Mouse (Mus musculus) left cerebral cortex, adult 9 months (tissue): Measurements from ENCODE around the gene Col2a1.
A peak's percentile ranks its signal among the peaks of the same experiment; 100 is the strongest.

Source experiments
- DNase-seq, 2 experiments: peaks; one replicate each; pipeline ENCODE4 v3.0.0; 2022; ENCODE audit warnings: low spot score in 2 of 2

Gene Col2a1

GRCm38 (mm10) chr15:97963989-97964835 lies 40.3 kb downstream of the Col2a1 start, which contains the start of gene Tmem106c:
Tmem106c (plus strand) TSS chr15:97964200.
- DNase-seq: peak; percentile 71 to 92

- DNase-seq: peak in 1 of 2 experiments; percentile 19
Observed at GRCm38 (mm10) chr15:97963329-97963988, 41.0 kb downstream of the Col2a1 start.

- DNase-seq: no peak
Observed at GRCm38 (mm10) chr15:97956416-97956815, 48.1 kb downstream of the Col2a1 start.

GRCm38 (mm10) chr15:97955742-97956141 lies 48.8 kb downstream of the Col2a1 start:
- DNase-seq: no peak

- no peak for DNase-seq
Observed at GRCm38 (mm10) chr15:97955286-97955685, 49.2 kb downstream of the Col2a1 start.

GRCm38 (mm10) chr15:97954671-97955070 lies 49.8 kb downstream of the Col2a1 start:
- no peak for DNase-seq

GRCm38 (mm10) chr15:97952889-97953189 lies 51.7 kb downstream of the Col2a1 start:
- no peak for DNase-seq

GRCm38 (mm10) chr15:97952137-97952888 lies 52.2 kb downstream of the Col2a1 start:
- peak in 1 of 2 experiments; percentile 63 for DNase-seq

- DNase-seq: peak in 1 of 2 experiments; percentile 41
Observed at GRCm38 (mm10) chr15:97950240-97950639, 54.3 kb downstream of the Col2a1 start.

- no peak for DNase-seq
Observed at GRCm38 (mm10) chr15:97949706-97950105, 54.8 kb downstream of the Col2a1 start.

- no peak for DNase-seq
Observed at GRCm38 (mm10) chr15:97948720-97949119, 55.8 kb downstream of the Col2a1 start.

GRCm38 (mm10) chr15:97945656-97946315 lies 58.7 kb downstream of the Col2a1 start:
- no peak for DNase-seq

GRCm38 (mm10) chr15:97944919-97945574 lies 59.4 kb downstream of the Col2a1 start:
- no peak for DNase-seq

GRCm38 (mm10) chr15:97943356-97943755 lies 61.1 kb downstream of the Col2a1 start:
- no peak for DNase-seq

GRCm38 (mm10) chr15:97942538-97942937 lies 62.0 kb downstream of the Col2a1 start:
- no peak for DNase-seq

GRCm38 (mm10) chr15:97941306-97941705 lies 63.2 kb downstream of the Col2a1 start:
- DNase-seq: no peak

- no peak for DNase-seq
Observed at GRCm38 (mm10) chr15:97940088-97940487, 64.4 kb downstream of the Col2a1 start.

- DNase-seq: no peak
Observed at GRCm38 (mm10) chr15:97938580-97938979, 65.9 kb downstream of the Col2a1 start.

- no peak for DNase-seq
Observed at GRCm38 (mm10) chr15:97932441-97932840, 72.1 kb downstream of the Col2a1 start.

- DNase-seq: no peak
Observed at GRCm38 (mm10) chr15:97929259-97929824, 75.2 kb downstream of the Col2a1 start.

GRCm38 (mm10) chr15:97927821-97928220 lies 76.7 kb downstream of the Col2a1 start:
- no peak for DNase-seq
